Mouse (Mus musculus): Measurements from ENCODE around the gene Rab27a. TPM values are rescaled to one million over a fixed set of nuclear protein-coding genes. Genes with fewer than 3 reads are reported as not detected.
"Not testable (repeated sequence)": the region's sequence is repeated elsewhere in the genome, so short reads cannot be mapped to it uniquely, and the experiment has no call there.

The Rab27a gene
- total RNA-seq, 1 experiment from 2014 or later = 67.6 TPM

DNA sequence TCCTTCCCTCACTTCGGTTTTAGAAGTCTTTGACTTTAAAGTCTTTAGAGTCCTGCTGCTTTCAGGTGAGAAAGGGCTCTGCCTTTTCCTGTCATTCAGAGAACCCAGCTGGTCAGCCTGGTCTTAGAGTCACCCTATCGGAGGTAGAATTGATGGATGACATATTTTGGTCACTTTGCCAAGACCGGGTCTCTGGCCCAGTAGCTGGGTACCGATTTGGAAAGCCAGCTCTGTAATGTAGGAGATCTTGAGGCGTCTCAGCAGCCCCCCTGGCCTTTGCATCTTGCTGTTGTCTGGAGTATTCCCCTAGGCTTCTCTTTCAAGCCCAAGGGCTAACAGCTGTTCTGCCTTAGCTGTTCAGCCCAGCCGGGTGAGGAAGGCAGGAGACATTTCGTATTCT is 550 bp downstream of the Rab27a start:
- no peak for ATAC-seq (replicated peaks; ENCODE audit: low read depth, poor library complexity, severe bottlenecking)

DNA sequence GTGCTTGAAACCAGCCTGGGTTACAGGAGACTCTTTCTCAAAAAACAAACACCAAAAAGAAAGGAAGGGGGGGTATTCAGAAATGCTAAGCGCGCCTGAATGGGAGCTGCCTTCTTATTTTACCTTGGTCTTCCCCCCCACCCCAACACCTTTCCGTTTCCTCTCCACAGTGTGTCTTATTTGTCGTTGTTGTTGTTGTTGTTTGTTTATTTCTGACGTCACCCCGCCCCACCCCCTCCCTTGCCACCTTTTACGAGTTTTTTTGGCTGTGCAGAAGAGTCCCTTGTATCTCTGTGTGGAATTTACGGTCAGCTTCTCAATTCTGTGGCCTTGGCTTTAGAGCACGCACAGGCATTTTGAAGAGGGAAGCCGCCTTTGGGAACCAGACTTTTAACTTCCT is 1.1 kb downstream of the Rab27a start:
- ATAC-seq (replicated peaks; ENCODE audit: low read depth, poor library complexity, severe bottlenecking) = no peak

DNA sequence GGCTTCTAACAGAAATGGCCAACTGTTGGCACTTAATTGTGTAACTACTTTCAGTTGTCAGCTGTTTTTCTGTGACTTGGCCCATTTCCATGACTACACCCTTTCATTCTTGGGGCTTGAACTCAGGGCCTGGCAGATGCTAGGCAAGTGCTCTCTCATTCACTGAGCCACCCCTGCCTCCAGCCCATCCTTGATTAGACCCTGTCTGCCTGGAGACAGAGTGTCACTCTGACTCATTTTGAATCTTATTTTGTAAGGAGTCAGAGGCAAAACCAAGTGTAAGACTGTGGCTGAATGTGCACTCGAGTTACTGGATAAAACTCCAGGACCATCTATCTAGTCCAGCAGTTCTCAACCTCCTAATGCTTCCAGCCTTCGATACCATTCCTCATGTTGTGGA is 3.3 kb downstream of the Rab27a start:
- ATAC-seq (replicated peaks; ENCODE audit: low read depth, poor library complexity, severe bottlenecking) = no peak

DNA sequence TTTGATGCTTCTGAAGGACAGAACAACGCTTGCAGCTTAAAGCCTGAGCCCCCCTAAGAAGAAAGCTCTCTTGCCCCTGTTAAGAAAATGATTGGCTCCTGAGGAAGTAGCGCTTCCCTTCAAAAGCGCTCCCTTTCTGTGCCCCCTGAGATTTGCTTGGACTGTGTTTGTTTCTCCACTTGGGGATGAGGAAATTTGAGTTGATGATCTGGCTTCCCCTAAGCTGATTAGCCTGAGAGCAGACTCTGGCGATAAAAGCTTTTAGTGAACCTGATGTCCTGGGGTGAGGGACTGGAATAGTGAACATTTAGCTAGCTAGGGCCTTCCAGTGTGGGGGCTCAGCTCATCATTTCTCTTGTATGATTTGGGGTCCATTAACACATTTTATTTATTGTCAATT is 4.3 kb downstream of the Rab27a start:
- ATAC-seq (replicated peaks; ENCODE audit: low read depth, poor library complexity, severe bottlenecking) = no peak

DNA sequence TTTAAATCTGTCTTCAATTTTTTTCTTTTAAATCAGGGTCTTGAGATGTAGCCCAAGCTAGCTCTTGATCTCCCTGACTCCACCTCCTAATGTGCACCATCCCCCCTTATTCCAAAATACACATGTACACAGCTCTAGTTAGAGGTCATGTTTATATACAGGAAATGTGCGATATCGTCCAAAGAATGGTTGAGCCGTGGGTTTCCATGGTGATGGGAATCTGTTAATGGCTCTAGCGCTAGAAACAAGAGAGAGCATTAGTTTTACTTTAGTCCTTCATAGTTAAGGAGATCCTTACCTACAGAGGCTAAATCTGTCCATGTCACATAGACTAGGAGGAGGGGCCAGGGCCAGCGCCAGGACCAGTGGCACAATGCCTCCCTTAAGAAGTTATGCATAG is 5.2 kb downstream of the Rab27a start:
- ATAC-seq (replicated peaks; ENCODE audit: low read depth, poor library complexity, severe bottlenecking) = no peak

DNA sequence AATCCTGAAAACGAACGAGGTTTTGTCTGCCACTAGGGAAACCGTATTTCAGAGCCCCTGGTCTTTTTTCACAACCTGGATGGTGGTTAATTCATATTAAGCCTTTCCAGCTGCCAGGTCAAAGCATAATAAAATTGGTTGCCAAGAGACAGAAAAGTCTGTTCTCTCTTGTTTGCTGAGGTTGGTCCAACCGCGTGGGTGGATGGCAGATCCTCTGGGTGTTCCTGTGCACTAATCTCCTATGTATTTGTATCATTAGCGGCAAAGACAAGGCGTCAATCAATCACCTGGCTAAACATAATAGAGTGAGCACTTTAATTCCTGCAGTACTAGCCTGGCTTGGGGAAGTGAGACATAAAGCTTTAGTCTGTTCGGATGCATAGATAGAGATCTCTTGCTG is 6.0 kb downstream of the Rab27a start:
- ATAC-seq (replicated peaks; ENCODE audit: low read depth, poor library complexity, severe bottlenecking) = no peak

DNA sequence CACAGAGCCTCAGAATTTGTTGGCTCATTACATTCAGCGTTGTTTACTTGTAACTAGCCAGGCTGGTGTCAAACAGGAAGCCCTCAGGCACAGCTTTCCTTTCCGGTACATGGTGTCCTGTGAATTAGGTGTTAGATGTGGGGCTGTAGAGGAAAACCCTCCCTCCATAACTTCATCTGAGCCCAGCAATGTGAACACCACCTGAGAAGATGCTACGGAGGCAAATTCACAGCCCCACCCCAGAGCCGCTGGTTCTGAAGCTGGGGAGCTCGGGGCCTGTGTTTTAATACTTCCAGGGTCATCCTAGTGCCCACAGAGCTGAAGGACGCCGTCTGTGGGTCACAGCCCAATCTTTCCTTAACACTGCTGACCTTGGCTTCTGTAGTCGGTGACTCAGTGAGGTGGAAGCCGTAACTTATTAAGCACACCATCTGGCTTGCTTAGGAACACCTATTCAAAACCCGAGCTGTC is 10.8 kb downstream of the Rab27a start:
- ATAC-seq (replicated peaks; ENCODE audit: low read depth, poor library complexity, severe bottlenecking) = no peak

DNA sequence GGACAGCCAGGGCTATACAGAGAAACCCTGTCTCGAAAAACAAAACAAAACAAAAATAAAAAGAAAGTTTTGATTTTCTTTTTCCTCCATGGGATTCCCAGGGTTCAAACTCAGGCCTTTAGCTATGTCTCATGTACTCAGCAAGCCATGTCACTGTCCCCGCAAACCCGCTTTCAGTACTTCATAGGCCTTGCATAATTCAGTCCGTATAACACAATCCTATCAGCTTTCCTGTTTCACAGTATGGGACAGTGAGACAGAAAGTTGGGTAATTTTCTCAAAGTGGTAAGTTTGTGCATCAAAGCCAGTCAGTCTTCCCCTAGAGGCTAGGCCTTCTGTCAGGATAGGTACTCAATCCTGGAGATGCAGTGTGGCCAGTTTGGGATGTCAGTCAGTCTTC is 14.6 kb downstream of the Rab27a start:
- no peak for ATAC-seq (replicated peaks; ENCODE audit: low read depth, poor library complexity, severe bottlenecking)

DNA sequence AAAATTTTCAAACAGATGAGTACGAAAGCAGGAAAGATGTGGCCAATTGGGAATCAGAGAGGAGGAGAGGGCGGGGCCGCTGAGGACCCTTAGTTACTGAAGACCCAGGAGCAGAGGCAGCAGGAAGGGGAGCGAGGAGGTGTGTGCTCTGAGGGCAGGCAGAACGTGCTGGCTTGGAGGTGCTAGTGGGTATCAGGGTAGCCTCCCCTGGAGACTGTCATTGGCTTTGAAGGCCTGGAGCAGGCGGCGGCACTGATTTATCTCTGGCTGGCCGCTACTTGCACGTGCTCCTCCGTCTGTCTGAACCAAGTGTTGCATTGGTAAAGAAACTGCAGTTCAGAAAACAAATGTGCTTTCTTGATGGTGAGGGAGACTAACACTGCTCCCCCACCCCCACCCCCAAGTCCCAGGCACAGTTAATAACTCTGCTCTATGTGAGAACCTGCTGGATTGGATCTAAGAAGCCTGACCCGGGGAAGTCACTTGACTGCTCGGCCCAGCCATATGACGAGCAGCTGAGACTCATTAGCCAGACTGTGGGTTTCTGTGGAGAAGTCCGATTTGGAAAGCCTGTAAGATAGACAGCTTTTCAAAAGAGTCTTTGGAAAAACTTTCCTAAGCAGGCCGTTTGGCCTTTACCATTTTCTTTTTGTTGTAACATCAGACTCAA is 19.1 kb downstream of the Rab27a start:
- ATAC-seq (replicated peaks; ENCODE audit: low read depth, poor library complexity, severe bottlenecking) = no peak

DNA sequence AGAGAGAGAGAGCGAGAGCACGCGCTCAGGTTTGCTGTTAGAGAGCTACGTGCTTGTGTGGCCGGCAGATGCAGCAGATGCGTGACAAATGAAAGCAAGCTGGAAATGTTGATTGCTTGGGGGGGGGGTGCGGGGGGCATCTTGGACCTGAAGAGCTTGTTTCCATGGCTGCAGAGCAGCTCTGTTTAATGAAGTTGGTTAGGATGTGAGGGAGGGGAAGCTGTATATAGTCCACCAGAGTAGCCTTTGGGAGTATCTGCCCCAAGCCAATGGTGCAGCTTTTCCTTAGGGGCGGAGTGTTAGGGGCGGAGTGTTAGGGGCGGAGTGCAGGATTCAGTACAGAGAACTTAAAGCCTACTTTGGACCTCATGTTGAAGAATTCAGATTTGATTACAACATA is 22.4 kb downstream of the Rab27a start:
- no peak for ATAC-seq (replicated peaks; ENCODE audit: low read depth, poor library complexity, severe bottlenecking)

DNA sequence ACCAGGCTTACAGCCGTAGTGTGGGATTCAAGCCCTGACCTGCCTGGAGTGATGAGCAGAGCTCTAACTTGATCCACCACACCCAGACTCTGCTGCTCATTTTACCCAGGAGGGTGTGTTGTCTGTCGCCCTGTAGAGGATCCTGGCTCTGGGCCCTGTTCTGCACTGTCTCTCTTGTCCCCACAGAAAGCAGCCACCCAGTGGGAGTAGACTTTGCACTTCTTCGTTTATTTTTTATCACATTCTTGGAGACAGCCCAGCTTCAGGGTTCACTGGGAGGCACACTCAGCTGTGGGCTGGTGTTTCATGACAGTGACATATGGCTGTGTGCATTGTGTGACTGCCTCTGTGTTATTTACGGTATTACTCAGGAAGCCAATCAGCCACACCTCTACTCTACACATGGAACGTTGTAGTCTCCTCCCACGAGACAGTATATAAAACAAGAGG is 23.6 kb downstream of the Rab27a start:
- ATAC-seq (replicated peaks; ENCODE audit: low read depth, poor library complexity, severe bottlenecking) = peak; percentile 50

DNA sequence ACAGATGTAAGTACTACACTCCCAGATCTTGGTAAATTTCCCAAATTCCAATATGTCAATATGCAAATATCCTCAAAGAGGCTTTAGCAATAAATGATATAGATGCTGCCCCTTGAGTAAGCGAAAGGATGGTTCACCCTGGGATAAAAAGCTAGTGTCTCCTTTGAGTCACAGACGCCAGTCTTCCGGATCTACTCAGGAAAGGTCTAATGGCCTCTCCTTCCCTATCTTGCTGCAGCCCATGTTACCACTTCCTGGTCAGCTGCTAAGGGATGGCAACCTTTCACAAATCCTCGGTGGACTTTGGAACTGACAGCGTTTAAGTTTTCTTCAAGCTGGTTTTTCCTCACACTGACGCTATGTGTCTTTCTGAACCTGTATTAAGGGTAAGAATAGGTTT is 24.0 kb downstream of the Rab27a start:
- ATAC-seq (replicated peaks; ENCODE audit: low read depth, poor library complexity, severe bottlenecking) = peak; percentile 26

DNA sequence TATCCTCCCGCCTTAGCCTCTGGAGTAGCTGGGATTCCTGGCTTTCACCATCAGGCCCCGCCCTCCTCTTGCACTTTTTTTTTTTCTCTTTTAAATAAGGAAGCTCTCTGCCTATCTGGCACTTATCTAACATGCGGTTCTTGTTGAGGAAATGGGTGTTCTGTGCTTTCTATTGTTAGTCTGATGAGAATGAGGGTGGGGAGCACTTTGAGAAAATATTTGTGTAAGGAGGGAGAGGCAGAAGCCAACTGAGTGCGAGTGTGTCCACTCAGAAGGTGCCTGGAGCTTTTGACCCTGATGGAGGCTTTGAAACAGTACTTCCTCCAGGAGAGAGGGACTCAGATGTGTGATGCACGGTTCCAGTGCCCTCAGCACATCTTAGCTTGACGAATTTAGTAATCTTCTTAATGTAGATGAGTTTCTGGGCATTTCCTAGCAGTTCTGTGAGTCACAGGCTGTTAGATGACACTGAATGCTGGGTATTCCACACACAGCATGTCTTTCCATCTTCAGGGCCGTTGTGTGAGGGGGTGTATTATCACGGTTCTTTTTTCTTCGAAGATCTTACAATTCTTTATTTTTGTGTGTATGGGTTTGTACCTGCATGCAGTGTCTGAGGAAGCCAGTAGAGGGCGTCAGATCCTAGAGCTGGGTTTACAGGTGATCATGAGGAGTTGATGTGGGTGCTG is 26.5 kb downstream of the Rab27a start:
- ATAC-seq (replicated peaks; ENCODE audit: low read depth, poor library complexity, severe bottlenecking) = peak; percentile 45

DNA sequence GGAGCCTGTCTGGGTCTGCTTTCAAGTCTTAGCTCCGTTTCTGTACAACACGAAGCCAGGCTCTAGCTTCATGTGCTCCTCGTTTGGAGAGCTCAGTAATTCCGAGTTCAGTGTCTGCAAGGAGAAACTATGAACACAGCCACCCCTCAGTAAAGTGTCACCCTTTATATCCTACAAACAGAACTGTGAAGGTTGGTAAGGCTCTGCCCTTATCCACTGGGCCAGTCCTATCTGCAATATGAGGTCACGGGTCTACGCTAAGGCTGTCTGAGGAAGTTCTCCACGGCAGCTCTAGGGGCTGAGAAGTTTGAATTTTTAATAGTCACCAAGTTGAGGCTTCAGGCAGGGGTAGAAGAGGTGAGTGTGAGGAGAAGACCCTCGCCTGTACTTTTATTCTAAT is 27.8 kb downstream of the Rab27a start:
- ATAC-seq (replicated peaks; ENCODE audit: low read depth, poor library complexity, severe bottlenecking) = peak; percentile 43

DNA sequence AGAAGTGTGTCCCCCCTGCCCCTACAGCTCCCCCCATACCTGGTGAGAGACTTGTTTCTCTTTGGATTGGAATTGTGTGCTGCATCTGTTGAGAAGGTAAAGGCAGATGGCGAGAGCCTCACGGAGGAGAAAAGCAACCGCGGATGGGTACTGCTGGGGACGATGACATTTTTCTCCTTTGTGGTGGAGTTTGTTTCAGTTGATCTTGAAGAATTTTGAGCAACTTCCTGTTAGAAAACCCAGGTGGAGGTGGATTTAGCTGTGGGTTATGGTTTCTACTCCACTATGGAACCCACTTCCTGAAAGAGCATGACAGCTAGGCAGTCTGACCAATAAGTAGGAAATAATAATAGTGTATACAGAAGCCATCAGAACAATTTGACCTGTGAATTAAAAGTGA is 28.5 kb downstream of the Rab27a start:
- peak; percentile 19; the same call in 1 of the 2 replicates for ATAC-seq (replicated peaks; ENCODE audit: low read depth, poor library complexity, severe bottlenecking)

DNA sequence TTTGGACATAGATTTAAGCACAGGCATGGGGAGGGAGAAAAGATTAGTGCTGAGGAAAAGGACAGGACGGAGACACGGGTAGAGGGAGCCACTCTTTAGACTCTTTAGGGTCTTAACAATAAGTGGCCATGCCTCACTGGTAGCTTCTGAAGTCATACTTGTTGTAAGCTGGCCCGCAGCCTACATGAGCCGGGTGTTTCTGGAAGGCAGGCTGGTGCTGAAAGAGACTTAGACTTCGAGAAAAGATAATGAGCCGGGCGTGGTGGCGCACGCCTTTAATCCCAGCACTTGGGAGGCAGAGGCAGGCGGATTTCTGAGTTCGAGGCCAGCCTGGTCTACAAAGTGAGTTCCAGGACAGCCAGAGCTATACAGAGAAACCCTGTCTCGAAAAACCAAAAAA is 34.7 kb downstream of the Rab27a start:
- not testable (repeated sequence) for ATAC-seq (replicated peaks; ENCODE audit: low read depth, poor library complexity, severe bottlenecking)

DNA sequence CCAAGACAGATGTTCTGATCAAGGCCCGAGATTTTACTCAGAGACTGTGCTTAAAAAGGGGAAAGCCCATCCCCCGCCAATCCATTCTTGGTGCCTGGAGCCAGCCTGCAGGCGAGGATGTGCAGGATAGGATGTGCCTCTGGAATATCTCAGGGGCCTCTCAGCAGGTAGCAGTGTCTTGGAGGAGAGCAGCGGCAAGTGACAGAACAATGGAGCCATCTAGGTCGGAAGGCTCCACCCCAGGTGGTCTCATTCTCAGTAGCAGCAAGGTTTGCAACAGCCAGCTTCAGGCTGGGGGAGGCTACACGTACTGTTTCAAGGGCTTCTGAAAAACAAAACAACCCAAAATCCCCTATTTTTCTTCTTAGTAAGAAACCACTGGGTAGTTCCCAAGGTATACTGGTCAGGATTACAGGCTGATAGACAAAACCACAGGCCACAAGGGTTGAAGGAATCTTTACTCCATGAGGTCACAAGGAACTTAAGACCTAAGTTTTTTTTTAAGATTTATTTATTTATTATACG is 35.2 kb downstream of the Rab27a start:
- ATAC-seq (replicated peaks; ENCODE audit: low read depth, poor library complexity, severe bottlenecking) = no peak

DNA sequence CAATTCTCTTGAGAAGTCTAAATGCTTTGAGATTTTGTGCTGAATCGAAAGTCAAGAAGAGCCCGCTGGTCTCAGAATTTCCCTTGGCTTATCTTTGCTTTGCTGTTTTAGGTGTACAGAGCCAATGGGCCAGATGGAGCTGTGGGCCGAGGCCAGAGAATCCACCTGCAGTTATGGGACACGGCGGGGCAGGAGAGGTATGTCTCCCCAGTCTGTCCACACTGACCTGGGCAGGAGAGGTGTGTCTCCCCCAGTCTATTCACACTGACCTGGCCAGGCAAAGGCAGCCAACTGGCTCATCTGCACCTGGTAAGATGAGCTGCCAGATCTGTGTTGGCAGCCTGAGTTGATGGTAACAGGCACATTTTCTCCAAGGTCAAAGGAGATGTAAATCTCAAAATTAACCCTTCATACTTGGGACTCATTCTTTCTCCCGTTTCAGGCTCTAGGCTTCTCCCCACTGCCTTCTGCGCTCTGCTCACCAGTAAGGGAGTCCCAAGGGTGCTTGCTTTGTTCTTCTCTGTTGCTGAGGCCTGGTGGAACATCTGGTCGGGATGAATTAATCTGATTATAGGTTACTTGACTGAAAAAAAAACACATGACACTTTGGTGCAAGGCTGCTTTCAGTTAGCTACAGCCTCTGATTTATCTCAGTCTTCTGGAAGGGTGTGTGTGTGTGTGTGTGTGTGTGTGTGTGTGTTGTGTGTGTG is 37.8 kb downstream of the Rab27a start:
- ATAC-seq (replicated peaks; ENCODE audit: low read depth, poor library complexity, severe bottlenecking) = no peak

DNA sequence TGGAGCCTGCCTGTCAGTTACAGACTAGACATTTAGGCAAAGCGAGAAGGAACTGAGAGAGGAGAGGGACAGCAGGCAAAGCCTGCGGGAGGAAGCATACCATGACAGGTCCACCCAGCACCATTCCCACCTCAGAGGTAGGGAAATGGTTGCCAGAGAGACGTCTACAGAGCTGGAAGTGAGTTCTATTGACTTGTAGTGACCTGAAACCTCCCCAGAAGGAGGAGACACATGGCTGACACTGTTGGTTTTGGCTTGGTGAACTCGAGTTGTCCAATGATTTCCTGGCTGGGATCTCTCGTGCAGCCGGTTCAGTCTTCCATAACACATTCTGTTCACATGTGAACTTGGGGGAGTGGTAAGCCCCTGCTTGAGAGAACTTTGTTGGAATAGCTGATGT is 39.3 kb downstream of the Rab27a start:
- ATAC-seq (replicated peaks; ENCODE audit: low read depth, poor library complexity, severe bottlenecking) = no peak

DNA sequence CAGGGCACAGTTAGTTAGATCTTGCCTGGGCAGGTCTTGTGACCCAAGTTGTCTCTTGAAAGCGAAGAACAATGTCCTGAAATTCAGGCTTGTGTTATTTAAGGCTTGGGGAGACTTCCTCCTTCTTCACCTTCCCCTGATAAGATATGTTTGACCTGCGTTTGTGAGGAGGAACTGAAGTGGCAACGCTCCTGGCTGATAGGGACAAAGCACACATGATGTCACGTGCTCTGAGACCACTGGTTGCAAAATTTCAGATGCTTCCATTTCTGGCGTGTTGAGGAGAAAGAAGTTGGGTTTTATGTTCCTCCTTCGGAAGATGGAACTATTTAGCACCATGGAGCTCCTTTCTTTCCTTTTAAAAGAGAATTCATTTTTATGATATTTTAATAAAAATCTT is 41.2 kb downstream of the Rab27a start:
- ATAC-seq (replicated peaks; ENCODE audit: low read depth, poor library complexity, severe bottlenecking) = peak; percentile 24

DNA sequence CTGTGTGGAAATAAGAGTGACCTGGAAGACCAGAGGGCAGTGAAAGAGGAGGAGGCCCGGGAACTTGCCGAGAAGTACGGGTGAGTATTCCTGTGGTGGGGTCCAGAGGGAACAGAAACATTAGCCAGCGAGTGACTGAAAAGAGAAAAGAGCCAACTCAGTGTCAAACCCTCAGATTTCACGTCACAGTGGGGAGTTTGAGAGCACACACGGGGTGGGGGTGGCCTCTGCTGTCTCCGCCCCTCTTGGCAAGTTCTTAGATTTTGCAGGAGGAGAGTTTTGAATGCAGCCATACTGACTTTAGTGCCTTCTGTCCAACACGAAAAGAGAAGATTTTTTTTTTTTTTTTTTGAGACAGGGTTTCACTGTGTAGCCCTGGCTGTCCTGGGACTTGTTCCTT is 42.5 kb downstream of the Rab27a start:
- peak; percentile 14; the same call in 1 of the 2 replicates for ATAC-seq (replicated peaks; ENCODE audit: low read depth, poor library complexity, severe bottlenecking)
